Mouse (Mus musculus): Measurements from ENCODE around the gene Tagln. TPM values are rescaled to one million over a fixed set of nuclear protein-coding genes. Genes with fewer than 3 reads are reported as not detected.

Gene Tagln
- polyA plus RNA-seq, 1 experiment from 2014 or later = 930 TPM

GRCm38 (mm10) chr9:45945721-45946120 lies 9.9 kb upstream of the Tagln start:
- no peak for TF ChIP-seq CTCF (IDR thresholded peaks at IDR 0.05)
- no peak for DNase-seq (ENCODE audit: low read depth, low spot score)
- CTCF ChIA-PET = interaction anchor here (1.2 to 1.8 kb wide), 2 partner anchors 9 to 11 kb away, joined by 3 read pairs; partner anchors contain the start of gene Sidt2
- in situ Hi-C loops (cut with MboI; ENCODE audit: low pct_unique_long_range_greater_than_20kb) = no loop called here
- ATAC-seq = no peak
- H3K27me3 ChIP-seq = no peaks in the 10 kb centered on the region
- POLR2A ChIA-PET = interaction anchor here (1.1 to 2.2 kb wide), 3 partner anchors 8 to 42 kb away, joined by 3 to 5 read pairs (median 4); no protein-coding TSS in a partner anchor

GRCm38 (mm10) chr9:45944506-45945400 lies 8.9 kb upstream of the Tagln start:
- TF ChIP-seq CTCF (IDR thresholded peaks at IDR 0.05) = no peak
- H3K27me3 ChIP-seq = no peaks in the 10 kb centered on the region
- ChIA-PET CTCF (interaction anchor here (0.8 to 1.8 kb wide), 3 partner anchors 10 to 66 kb away, joined by 3 read pairs; partner anchors contain the start of gene Sidt2), POLR2A (interaction anchor here (1.1 to 2.2 kb wide), 3 partner anchors 9 to 41 kb away, joined by 3 to 5 read pairs (median 4); no protein-coding TSS in a partner anchor)
- in situ Hi-C loops (cut with MboI; ENCODE audit: low pct_unique_long_range_greater_than_20kb) = no loop called here
- no peak for ATAC-seq
- DNase-seq (ENCODE audit: low read depth, low spot score) = no peak

- no peaks in the 10 kb centered on the region for H3K27me3 ChIP-seq
- ATAC-seq (no peak), DNase-seq (ENCODE audit: low read depth, low spot score) (no peak)
- ChIA-PET POLR2A (interaction anchor here (1.7 to 2.2 kb wide), 2 partner anchors 10 to 11 kb away, joined by 4 to 5 read pairs; no protein-coding TSS in a partner anchor), CTCF (interaction anchor here (0.8 to 1.8 kb wide), 2 partner anchors 11 to 65 kb away, joined by 3 read pairs; partner anchors contain the start of gene Sidt2)
- in situ Hi-C loops (cut with MboI; ENCODE audit: low pct_unique_long_range_greater_than_20kb) = no loop called here
- no peak for TF ChIP-seq CTCF (IDR thresholded peaks at IDR 0.05)
Observed at GRCm38 (mm10) chr9:45943628-45944505, 8.0 kb upstream of the Tagln start.

GRCm38 (mm10) chr9:45942916-45943315 lies 7.1 kb upstream of the Tagln start:
- DNase-seq (ENCODE audit: low read depth, low spot score) = no peak
- no peak for ATAC-seq
- in situ Hi-C loops (cut with MboI; ENCODE audit: low pct_unique_long_range_greater_than_20kb) = no loop called here
- POLR2A ChIA-PET = no interaction called here
- no peaks in the 10 kb centered on the region for H3K27me3 ChIP-seq
- no peak for TF ChIP-seq CTCF (IDR thresholded peaks at IDR 0.05)
- CTCF ChIA-PET = no interaction called here

- in situ Hi-C loops (cut with MboI; ENCODE audit: low pct_unique_long_range_greater_than_20kb) = no loop called here
- CTCF ChIA-PET = no interaction called here
Observed at GRCm38 (mm10) chr9:45942464-45942863, 6.6 kb upstream of the Tagln start.

GRCm38 (mm10) chr9:45941329-45941888 lies 5.6 kb upstream of the Tagln start:
- no peaks in the 10 kb centered on the region for H3K27me3 ChIP-seq
- ChIA-PET CTCF (interaction anchor here (0.8 to 1.0 kb wide), 2 partner anchors 18 to 303 kb away, joined by 3 read pairs; no protein-coding TSS in a partner anchor), POLR2A (no interaction called here)
- in situ Hi-C loops (cut with MboI; ENCODE audit: low pct_unique_long_range_greater_than_20kb) = no loop called here
- TF ChIP-seq CTCF (IDR thresholded peaks at IDR 0.05) = no peak
- no peak for ATAC-seq
- DNase-seq (ENCODE audit: low read depth, low spot score) = no peak

More at GRCm38 (mm10) chr9:45942464-45942863, 6.6 kb upstream of the Tagln start:
- no peak for TF ChIP-seq CTCF (IDR thresholded peaks at IDR 0.05)
- POLR2A ChIA-PET = no interaction called here
- ATAC-seq = no peak
- no peak for DNase-seq (ENCODE audit: low read depth, low spot score)
- no peaks in the 10 kb centered on the region for H3K27me3 ChIP-seq

GRCm38 (mm10) chr9:45939794-45940193 lies 3.9 kb upstream of the Tagln start:
- no peaks in the 10 kb centered on the region for H3K27me3 ChIP-seq
- ChIA-PET CTCF (no interaction called here), POLR2A (interaction anchor here (1.3 kb wide), 1 partner anchor 8 kb away, joined by 4 read pairs; no protein-coding TSS in a partner anchor)
- ATAC-seq (no peak), DNase-seq (ENCODE audit: low read depth, low spot score) (no peak)
- in situ Hi-C loops (cut with MboI; ENCODE audit: low pct_unique_long_range_greater_than_20kb) = no loop called here
- TF ChIP-seq CTCF (IDR thresholded peaks at IDR 0.05) = no peak

GRCm38 (mm10) chr9:45938952-45939637 lies 3.2 kb upstream of the Tagln start:
- in situ Hi-C loops (cut with MboI; ENCODE audit: low pct_unique_long_range_greater_than_20kb) = no loop called here
- POLR2A ChIA-PET = interaction anchor here (0.6 to 1.3 kb wide), 2 partner anchors 9 to 35 kb away, joined by 3 to 4 read pairs; no protein-coding TSS in a partner anchor
- H3K27me3 ChIP-seq = no peaks in the 10 kb centered on the region
- DNase-seq (ENCODE audit: low read depth, low spot score) (no peak), ATAC-seq (no peak)
- no peak for TF ChIP-seq CTCF (IDR thresholded peaks at IDR 0.05)
- CTCF ChIA-PET = interaction anchor here (1.3 kb wide), 1 partner anchor 11 kb away, joined by 3 read pairs; no protein-coding TSS in a partner anchor

GRCm38 (mm10) chr9:45938088-45938487 lies 2.2 kb upstream of the Tagln start:
- H3K27me3 ChIP-seq = no peaks in the 10 kb centered on the region
- POLR2A ChIA-PET = interaction anchor here (0.5 kb wide), 1 partner anchor 47 kb away, joined by 5 read pairs; no protein-coding TSS in a partner anchor
- no peak for DNase-seq (ENCODE audit: low read depth, low spot score)
- no peak for TF ChIP-seq CTCF (IDR thresholded peaks at IDR 0.05)
- ATAC-seq = no peak
- in situ Hi-C loops (cut with MboI; ENCODE audit: low pct_unique_long_range_greater_than_20kb) = no loop called here
- CTCF ChIA-PET = interaction anchor here (1.3 to 3.1 kb wide), 4 partner anchors 12 to 27 kb away, joined by 3 to 13 read pairs (median 7); partner anchors contain the start of gene Sidt2

All from Patski (cell line).